Mouse (Mus musculus): ENCODE results near the gene Dld.

Dld gene

GRCm38 (mm10) chr12:31320817-31321216, 30.4 kb downstream of the Dld start:
- DNase-seq (ENCODE audit: low spot score), result no peak

GRCm38 (mm10) chr12:31318409-31318963, 32.8 kb downstream of the Dld start:
- DNase-seq (ENCODE audit: low spot score), result no peak

GRCm38 (mm10) chr12:31317670-31318408, 33.4 kb downstream of the Dld start:
- no peak for DNase-seq (ENCODE audit: low spot score)

- no peak for DNase-seq (ENCODE audit: low spot score)
Observed at GRCm38 (mm10) chr12:31315961-31316360, 35.3 kb downstream of the Dld start.

- no peak for DNase-seq (ENCODE audit: low spot score)
Observed at GRCm38 (mm10) chr12:31314310-31314709, 36.9 kb downstream of the Dld start.

GRCm38 (mm10) chr12:31313136-31313535, 38.1 kb downstream of the Dld start:
- DNase-seq (ENCODE audit: low spot score), result no peak

- DNase-seq (ENCODE audit: low spot score), result no peak
Observed at GRCm38 (mm10) chr12:31312281-31312680, 39.0 kb downstream of the Dld start.

- DNase-seq (ENCODE audit: low spot score), result no peak
Observed at GRCm38 (mm10) chr12:31311671-31312265, 39.5 kb downstream of the Dld start.

- no peak for DNase-seq (ENCODE audit: low spot score)
Observed at GRCm38 (mm10) chr12:31310687-31311086, 40.6 kb downstream of the Dld start.

- DNase-seq (ENCODE audit: low spot score), result no peak
Observed at GRCm38 (mm10) chr12:31307756-31308155, 43.5 kb downstream of the Dld start.

- DNase-seq (ENCODE audit: low spot score), result no peak
Observed at GRCm38 (mm10) chr12:31307011-31307410, 44.2 kb downstream of the Dld start.

GRCm38 (mm10) chr12:31306075-31306675, 45.1 kb downstream of the Dld start:
- DNase-seq (ENCODE audit: low spot score), result no peak

- DNase-seq (ENCODE audit: low spot score), result no peak
Observed at GRCm38 (mm10) chr12:31302766-31303511, 48.3 kb downstream of the Dld start.

GRCm38 (mm10) chr12:31302266-31302665, 49.0 kb downstream of the Dld start:
- DNase-seq (ENCODE audit: low spot score), result no peak

GRCm38 (mm10) chr12:31300276-31300675, 51.0 kb downstream of the Dld start:
- no peak for DNase-seq (ENCODE audit: low spot score)

- DNase-seq (ENCODE audit: low spot score), result no peak
Observed at GRCm38 (mm10) chr12:31299676-31300197, 51.5 kb downstream of the Dld start.

- no peak for DNase-seq (ENCODE audit: low spot score)
Observed at GRCm38 (mm10) chr12:31299126-31299525, 52.1 kb downstream of the Dld start.

GRCm38 (mm10) chr12:31298530-31298929, 52.7 kb downstream of the Dld start:
- no peak for DNase-seq (ENCODE audit: low spot score)

- no peak for DNase-seq (ENCODE audit: low spot score)
Observed at GRCm38 (mm10) chr12:31298122-31298521, 53.1 kb downstream of the Dld start.

- no peak for DNase-seq (ENCODE audit: low spot score)
Observed at GRCm38 (mm10) chr12:31296097-31296496, 55.2 kb downstream of the Dld start.

GRCm38 (mm10) chr12:31295505-31295904, 55.7 kb downstream of the Dld start:
- no peak for DNase-seq (ENCODE audit: low spot score)

GRCm38 (mm10) chr12:31294996-31295395, 56.3 kb downstream of the Dld start:
- DNase-seq (ENCODE audit: low spot score), result no peak
